Mouse (Mus musculus): Measurements from ENCODE around the gene Ezr.

DNA sequence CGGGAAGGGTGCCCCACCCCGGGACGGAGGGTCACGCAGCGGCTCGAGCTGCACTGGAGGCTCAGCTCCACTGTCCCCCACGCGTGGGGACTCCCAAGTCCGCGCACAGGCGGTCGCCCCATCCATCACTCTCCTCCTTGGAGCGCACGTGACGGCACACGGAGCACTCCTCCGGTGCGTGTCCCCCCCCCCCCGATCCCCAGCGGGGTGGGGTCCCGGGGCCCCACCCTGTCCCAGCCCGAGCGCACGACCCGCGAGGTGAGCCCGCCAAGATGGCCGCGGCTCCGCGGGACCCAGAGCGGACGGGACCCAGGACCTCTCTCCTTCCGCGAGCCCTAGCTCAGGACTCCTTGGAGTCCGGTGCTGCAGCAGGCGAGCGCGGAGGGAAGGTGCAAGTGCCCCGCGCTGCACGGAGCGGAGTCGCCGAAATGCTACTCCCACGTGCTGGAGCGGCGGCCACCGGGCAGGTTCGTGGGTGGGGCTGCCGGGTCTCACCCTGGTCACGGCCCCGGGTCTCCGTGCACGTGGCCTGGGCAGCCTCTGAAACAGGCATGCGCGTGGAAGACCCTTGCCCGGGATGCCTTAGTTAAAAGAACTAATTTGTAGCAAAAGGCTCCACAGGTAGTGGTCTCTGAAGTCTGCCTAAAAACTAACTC is 550 bp upstream of the Ezr start:
- no peak for TF ChIP-seq POLR2A (IDR thresholded peaks at IDR 0.05; ENCODE audit: insufficient read depth, low read depth, low read length)
- no peak for TF ChIP-seq CTCF (IDR thresholded peaks at IDR 0.05; ENCODE audit: insufficient read depth, low read depth, low read length)

Measured in olfactory bulb, adult 2 months (tissue).